Mouse (Mus musculus) embryonic facial prominence, embryonic 15.5 days (tissue): Measurements from ENCODE around the gene Bri3bp. TPM values are rescaled to one million over a fixed set of nuclear protein-coding genes. Genes with fewer than 3 reads are reported as not detected.

Experiments used
- ATAC-seq: fragments of 200-750 bp; cut with Nextera tagmentation; 2 replicates; pipeline ENCODE4 v1.8.0; 2017; ENCODE audit warnings: low read depth, moderate TSS enrichment; ENCODE audit not compliant: insufficient number of reproducible peaks, low FRiP score, low TSS enrichment
- H3K27ac ChIP-seq: fragments of 300-500 bp; sonication (generic); replicated peaks from 2 replicates; pipeline ENCODE4 v1.5.1; 2015; ENCODE audit warnings: mild to moderate bottlenecking, inconsistent platforms
- H3K27me3 ChIP-seq: fragments of 300-500 bp; sonication (generic); 2 replicates; pipeline ENCODE4 v1.6.1; 2015; ENCODE audit warnings: inconsistent platforms
- H3K36me3 ChIP-seq: fragments of 300-500 bp; sonication (generic); 2 replicates; pipeline ENCODE4 v1.6.1; 2015; ENCODE audit warnings: mild to moderate bottlenecking, inconsistent platforms
- H3K4me1 ChIP-seq: fragments of 300-500 bp; sonication (generic); 2 replicates; pipeline ENCODE4 v1.6.1; 2015; ENCODE audit warnings: inconsistent platforms
- H3K4me2 ChIP-seq: fragments of 300-500 bp; sonication (generic); replicated peaks from 2 replicates; pipeline ENCODE4 v1.6.1; 2015; ENCODE audit warnings: mild to moderate bottlenecking, inconsistent platforms
- H3K4me3 ChIP-seq: fragments of 300-500 bp; sonication (generic); replicated peaks from 2 replicates; pipeline ENCODE4 v1.5.1; 2015; ENCODE audit warnings: mild to moderate bottlenecking, inconsistent platforms
- H3K9ac ChIP-seq: fragments of 300-500 bp; sonication (generic); 2 replicates; pipeline ENCODE4 v1.6.1; 2015; ENCODE audit warnings: inconsistent platforms
- H3K9me3 ChIP-seq: fragments of 300-500 bp; sonication (generic); replicated peaks from 2 replicates; pipeline ENCODE4 v1.6.1; 2016; ENCODE audit warnings: inconsistent platforms
- WGBS: fragments of 180-500 bp; shearing (Covaris S2); methylation state at CpG from one replicate; pipeline ENCODE4 v1.1.7; 2015; 5-methylcytosine and 5-hydroxymethylcytosine counted together
- polyA plus RNA-seq: library from polyadenylated mRNA; unstranded; fragments of >200 nt; fragmentation: Nextera tagmentation; extraction: Ambion mirVana; gene quantifications from 2 replicates; pipeline ENCODE4 v1.2.1, GENCODE M21; 2015

The Bri3bp gene
- polyA plus RNA-seq, 1 experiment from 2014 or later, result 37.6 TPM

DNA sequence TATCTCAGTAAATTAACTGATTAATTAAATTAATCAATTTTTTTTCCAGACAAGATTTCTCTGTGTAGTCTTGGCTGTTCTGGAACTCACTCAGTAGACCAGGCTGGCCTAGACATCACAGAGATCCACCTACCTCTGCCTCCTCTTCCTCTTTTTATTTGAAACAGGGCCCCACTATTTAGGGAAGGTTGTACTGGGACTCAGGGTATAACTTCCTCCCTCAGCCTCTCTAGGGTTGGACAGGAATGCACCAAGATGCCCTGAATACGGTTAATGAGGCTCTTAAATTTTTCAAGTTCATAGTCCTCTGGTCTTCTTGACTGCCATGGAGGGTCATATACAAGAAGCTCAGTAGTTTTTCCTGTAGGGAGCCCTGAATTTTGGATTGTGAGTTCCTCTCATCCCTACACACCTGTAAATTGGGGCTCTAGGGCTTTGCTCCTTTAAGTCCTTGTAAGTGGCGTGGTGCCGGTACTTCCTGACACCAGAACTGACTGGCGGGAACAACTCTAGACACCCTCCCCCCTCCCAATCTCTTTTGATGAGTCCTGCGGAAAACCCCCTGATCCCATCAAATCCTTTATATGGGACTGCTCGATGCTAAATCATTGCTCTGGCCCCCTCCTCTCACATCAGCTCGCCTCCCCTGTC lies 660 bp upstream of the Bri3bp start:
- Histone ChIP-seq H3K27ac (peak overlapping the region; percentile 63), H3K4me2 (peak overlapping the region; percentile 82), H3K36me3 (no peaks in the 10 kb centered on the region), H3K9me3 (no peaks in the 10 kb centered on the region), H3K4me3 (peak overlapping the region; percentile 89), H3K27me3 (no peaks in the 10 kb centered on the region), H3K4me1 (peaks cover 15% of the 10 kb centered on the region), H3K9ac (0 out of 2 replicates have a peak overlapping the region, but pooled peaks have one; percentile 80)
- ATAC-seq, result 0 out of 2 replicates have a peak, but pooled peaks have one; percentile 5
- 2% methylated on average over 7 of the region's 7 CpGs for WGBS

DNA sequence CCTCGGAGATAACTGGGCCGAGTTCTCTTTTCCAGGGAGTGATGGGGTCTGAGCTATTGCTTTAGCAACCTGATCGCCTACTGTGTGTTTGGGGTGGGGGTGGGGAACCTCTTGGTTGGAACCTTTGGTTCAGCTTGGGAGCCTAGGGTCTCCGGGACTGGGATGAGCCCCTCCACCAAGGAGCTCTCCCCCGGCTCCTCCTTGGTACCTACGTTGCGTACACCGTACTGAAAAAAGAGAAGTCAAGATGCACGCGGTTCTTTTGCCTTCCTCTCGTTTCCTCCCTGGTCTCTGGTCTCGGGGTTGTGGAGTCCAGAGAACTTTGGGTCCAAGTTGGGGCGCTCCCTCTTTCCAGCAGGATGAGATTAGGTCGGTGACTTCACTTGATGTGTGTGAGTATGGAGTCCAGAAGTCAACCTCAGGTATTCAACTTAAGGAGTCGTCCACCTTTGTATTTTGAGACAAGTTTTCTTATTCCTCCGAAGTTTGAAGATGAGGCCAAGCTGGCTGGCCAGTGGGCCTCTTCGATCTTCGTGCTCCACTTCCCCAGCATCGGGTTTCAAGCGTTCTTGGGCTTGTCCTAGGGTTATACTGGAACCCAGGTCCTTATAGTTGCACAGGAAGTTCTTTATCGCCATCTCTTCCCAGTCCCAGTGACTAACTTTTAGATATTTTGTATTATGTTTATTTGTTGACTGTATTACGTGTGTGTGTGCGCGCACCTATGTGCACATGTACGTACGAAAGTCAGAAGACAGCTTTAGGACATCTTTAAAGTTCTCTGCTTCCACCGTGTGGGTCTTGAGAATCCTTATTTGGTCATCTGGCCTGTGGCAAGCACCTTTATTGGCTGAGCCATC lies 998 bp downstream of the Bri3bp start:
- WGBS, result 20% methylated on average over 27 of the region's 27 CpGs
- H3K4me2 ChIP-seq, result peak overlapping the region; percentile 82
- H3K9me3 ChIP-seq, result no peaks in the 10 kb centered on the region
- peak overlapping the region; percentile 68; the same call in 1 of the 2 replicates for H3K27ac ChIP-seq
- peak overlapping the region; percentile 89 for H3K4me3 ChIP-seq
- H3K9ac ChIP-seq, result peak overlapping the region; percentile 80
- H3K36me3 ChIP-seq, result no peaks in the 10 kb centered on the region
- no peaks in the 10 kb centered on the region for H3K27me3 ChIP-seq
- peak; percentile 1; the same call in 1 of the 2 replicates for ATAC-seq
- H3K4me1 ChIP-seq, result peaks cover 15% of the 10 kb centered on the region

DNA sequence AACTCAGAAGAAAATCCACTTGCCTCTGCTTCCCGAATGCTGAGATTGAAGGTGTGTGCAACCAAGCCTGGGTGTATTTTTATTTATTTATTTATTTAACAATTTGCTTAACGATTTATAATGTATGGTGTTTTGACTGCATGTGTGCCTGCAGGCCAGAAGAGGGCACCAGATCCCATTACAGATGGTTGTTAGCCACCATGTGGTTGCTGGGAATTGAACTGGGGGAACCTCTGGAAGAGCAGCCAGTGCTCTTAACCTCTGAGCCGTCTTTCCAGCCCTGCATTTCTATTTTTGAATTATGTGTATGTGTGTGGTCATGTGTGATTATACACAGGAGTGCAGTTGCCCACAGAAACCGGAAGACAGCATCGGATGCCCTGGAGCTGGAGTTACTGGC lies 2.0 kb downstream of the Bri3bp start:
- Histone ChIP-seq H3K4me2 (no peak overlapping the region), H3K9ac (no peak overlapping the region), H3K4me3 (no peak overlapping the region), H3K36me3 (no peaks in the 10 kb centered on the region), H3K27ac (no peak overlapping the region), H3K27me3 (no peaks in the 10 kb centered on the region), H3K4me1 (peaks cover 15% of the 10 kb centered on the region), H3K9me3 (no peaks in the 10 kb centered on the region)
- WGBS, result 83% methylated on average over 5 of the region's 5 CpGs
- ATAC-seq, result no peak

DNA sequence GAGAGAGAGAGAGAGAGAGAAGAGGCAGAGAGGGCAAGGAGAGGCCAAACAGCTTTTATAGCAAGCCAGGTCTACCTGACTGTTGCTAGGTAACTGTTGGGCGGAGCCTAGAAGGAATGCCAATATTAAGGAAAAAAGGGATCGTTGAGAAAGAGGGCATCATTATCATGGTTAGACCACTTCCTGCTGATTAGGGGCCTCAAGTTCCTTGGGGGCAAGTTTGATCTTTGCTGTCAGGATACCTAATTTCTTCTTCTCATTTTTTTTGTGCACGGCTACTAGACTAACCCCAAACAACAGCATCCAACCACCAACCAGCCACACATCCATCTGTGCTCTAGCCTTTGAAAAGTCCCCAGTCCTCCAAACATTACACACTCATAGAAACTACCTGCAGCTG lies 2.5 kb downstream of the Bri3bp start:
- no peaks in the 10 kb centered on the region for H3K9me3 ChIP-seq

DNA sequence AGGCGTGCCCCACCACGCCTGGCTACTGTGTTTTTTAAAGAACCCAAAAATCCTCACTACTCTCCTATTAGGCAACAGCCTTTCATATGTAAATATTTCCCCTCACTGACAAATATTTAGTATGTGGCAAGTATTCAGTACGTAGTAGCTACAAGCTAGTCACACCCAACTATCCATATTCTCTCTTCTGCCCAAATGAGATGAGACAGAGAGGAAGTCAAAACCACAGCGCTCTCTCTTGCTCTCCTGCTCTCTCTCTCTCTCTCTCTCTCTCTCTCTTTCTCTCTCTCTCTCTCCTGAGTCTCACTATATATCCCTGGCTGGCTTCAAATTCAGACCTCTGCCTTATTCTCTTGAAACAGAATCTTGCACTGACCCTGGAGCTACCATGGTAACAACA lies 3.2 kb downstream of the Bri3bp start:
- 81% methylated on average over 4 of the region's 4 CpGs for WGBS
- H3K4me1 ChIP-seq, result peaks cover 15% of the 10 kb centered on the region
- no peaks in the 10 kb centered on the region for H3K9me3 ChIP-seq
- H3K4me3 ChIP-seq, result no peak overlapping the region
- H3K4me2 ChIP-seq, result no peak overlapping the region
- H3K9ac ChIP-seq, result no peak overlapping the region
- H3K27me3 ChIP-seq, result no peaks in the 10 kb centered on the region
- no peak overlapping the region for H3K27ac ChIP-seq
- ATAC-seq, result no peak
- H3K36me3 ChIP-seq, result no peaks in the 10 kb centered on the region

More for the DNA sequence above, 2.5 kb downstream of the Bri3bp start:
- H3K4me2 ChIP-seq, result no peak overlapping the region
- H3K27ac ChIP-seq, result no peak overlapping the region
- H3K9ac ChIP-seq, result no peak overlapping the region
- no peaks in the 10 kb centered on the region for H3K27me3 ChIP-seq
- H3K36me3 ChIP-seq, result no peaks in the 10 kb centered on the region
- 78% methylated on average over 3 of the region's 3 CpGs for WGBS
- no peak overlapping the region for H3K4me3 ChIP-seq
- peaks cover 15% of the 10 kb centered on the region for H3K4me1 ChIP-seq
- ATAC-seq, result no peak

DNA sequence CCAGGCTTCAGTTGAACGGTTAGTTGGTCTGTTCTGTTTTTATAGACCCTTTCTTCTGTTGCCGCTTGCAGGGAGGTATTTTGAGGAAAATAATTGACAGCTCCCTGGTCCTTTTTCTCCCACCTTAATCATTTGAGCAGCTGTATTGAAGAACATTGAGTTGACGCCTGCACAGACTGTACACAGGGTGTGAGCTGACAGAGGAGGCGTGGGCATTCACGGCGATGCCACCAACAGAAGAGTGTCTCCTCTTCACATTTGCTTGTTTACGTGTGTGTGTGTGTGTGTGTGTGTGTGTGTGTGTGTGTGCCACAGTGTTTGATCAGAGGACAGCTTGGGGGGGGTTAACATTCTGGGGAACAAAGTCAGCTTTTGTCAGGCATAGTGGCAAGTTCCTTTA lies 5.0 kb downstream of the Bri3bp start:
- 80% methylated on average over 7 of the region's 7 CpGs for WGBS
- Histone ChIP-seq H3K27me3 (no peaks in the 10 kb centered on the region), H3K36me3 (no peaks in the 10 kb centered on the region), H3K9ac (no peak overlapping the region), H3K4me1 (peaks cover 10% of the 10 kb centered on the region), H3K27ac (no peak overlapping the region), H3K4me3 (no peak overlapping the region), H3K9me3 (no peaks in the 10 kb centered on the region), H3K4me2 (no peak overlapping the region)
- ATAC-seq, result no peak

DNA sequence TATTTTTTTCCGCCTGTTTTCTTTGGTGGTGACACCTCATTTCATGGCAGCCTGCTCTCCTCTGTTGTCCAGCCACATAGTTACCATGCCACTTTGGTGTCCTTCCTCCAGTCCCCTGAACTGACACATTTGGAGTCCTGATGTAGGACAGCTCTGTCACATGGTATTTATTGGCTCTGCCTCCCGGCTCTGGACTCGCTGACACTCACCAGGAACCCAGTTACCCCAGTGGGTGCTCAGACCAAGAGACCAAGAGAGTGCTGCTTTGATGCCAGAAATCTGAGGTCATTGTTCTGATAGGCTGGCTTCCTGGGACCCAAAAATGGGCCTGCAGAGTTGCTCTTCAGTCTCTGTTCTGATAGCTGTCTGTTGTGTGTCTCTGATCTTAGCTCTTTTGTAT lies 6.7 kb downstream of the Bri3bp start:
- WGBS, result 72% methylated on average over 3 of the region's 3 CpGs
- no peaks in the 10 kb centered on the region for H3K27me3 ChIP-seq
- ATAC-seq, result no peak

DNA sequence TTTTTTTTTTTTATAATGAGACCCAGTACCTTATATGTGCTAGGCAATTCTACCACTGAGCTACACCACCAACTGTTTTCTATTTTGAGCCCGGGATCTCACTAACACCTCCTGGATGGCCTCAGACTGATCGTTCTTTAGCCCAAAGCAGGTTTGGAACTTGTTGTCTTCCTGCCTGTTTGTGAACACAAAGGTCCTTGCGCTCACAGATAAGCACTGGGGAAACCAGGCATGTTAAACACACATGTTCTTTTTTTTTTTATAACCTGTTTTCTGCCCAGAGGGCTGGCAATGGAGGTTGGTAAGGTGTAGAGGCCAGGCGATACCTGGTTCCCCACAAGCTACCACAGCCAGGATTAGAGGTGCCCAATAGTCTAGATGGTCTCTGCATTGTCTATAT lies 7.3 kb downstream of the Bri3bp start:
- 87% methylated on average over 4 of the region's 4 CpGs for WGBS
- H3K27ac ChIP-seq, result no peak overlapping the region
- no peak for ATAC-seq
- H3K4me3 ChIP-seq, result no peak overlapping the region
- no peaks in the 10 kb centered on the region for H3K4me1 ChIP-seq
- peaks cover 3% of the 10 kb centered on the region; the same call in 1 of the 2 replicates for H3K36me3 ChIP-seq
- no peak overlapping the region for H3K9ac ChIP-seq
- H3K4me2 ChIP-seq, result no peak overlapping the region
- no peaks in the 10 kb centered on the region for H3K9me3 ChIP-seq
- no peaks in the 10 kb centered on the region for H3K27me3 ChIP-seq

More for the DNA sequence above, 6.7 kb downstream of the Bri3bp start:
- no peak overlapping the region for H3K4me2 ChIP-seq
- H3K9ac ChIP-seq, result no peak overlapping the region
- H3K4me1 ChIP-seq, result no peaks in the 10 kb centered on the region
- no peaks in the 10 kb centered on the region for H3K9me3 ChIP-seq
- no peaks in the 10 kb centered on the region; the same call in 1 of the 2 replicates for H3K36me3 ChIP-seq
- no peak overlapping the region for H3K27ac ChIP-seq
- H3K4me3 ChIP-seq, result no peak overlapping the region

DNA sequence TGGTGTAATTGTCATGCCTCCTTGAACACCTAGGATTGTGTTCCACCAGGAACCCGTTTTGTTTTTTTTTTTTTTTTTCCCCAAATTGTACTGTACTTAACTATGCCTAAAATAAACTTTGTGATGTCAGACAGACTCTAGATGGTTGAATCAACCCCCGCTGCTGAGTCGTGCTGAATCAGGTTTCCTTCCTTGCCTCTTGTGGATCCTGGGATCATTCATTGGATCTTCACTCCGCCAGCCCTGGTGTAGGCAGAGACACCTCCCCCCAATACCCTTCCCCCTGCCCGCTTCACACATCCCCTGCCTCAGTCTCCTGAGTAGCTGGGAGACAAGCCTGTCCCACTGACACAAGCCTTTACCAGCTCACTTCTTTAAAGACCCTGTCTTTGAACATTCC lies 7.9 kb downstream of the Bri3bp start:
- H3K27me3 ChIP-seq, result no peaks in the 10 kb centered on the region
- WGBS, result 68% methylated on average over 5 of the region's 5 CpGs
- H3K27ac ChIP-seq, result no peak overlapping the region
- no peaks in the 10 kb centered on the region for H3K4me1 ChIP-seq
- peaks cover 5% of the 10 kb centered on the region for H3K36me3 ChIP-seq
- H3K4me2 ChIP-seq, result no peak overlapping the region
- no peaks in the 10 kb centered on the region for H3K9me3 ChIP-seq
- H3K9ac ChIP-seq, result no peak overlapping the region
- no peak overlapping the region for H3K4me3 ChIP-seq
- ATAC-seq, result no peak

DNA sequence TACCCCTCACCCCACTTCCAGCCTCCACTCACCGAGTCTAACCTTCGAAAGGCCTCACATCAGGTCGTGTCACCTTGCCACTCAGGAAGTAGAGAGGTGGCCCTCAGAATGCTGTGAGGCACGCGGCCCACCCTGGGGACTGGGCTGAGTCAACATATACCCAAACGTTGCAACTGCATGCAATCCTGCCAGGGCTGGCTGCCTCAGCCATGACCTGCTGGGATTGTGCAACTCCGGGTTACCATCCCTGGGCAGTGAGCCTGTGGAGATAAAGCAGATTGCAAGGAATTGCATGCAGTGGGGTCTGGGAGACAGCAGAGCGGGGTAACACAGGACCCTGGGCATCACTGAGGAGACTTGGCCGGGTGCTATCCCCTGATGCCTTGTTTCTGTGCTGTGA lies 11.2 kb downstream of the Bri3bp start:
- Histone ChIP-seq H3K4me2 (no peak overlapping the region), H3K9ac (no peak overlapping the region), H3K27me3 (no peaks in the 10 kb centered on the region), H3K9me3 (no peaks in the 10 kb centered on the region), H3K4me1 (no peaks in the 10 kb centered on the region), H3K36me3 (peaks cover 17% of the 10 kb centered on the region), H3K27ac (no peak overlapping the region), H3K4me3 (no peak overlapping the region)
- no peak for ATAC-seq
- 88% methylated on average over 9 of the region's 9 CpGs for WGBS

DNA sequence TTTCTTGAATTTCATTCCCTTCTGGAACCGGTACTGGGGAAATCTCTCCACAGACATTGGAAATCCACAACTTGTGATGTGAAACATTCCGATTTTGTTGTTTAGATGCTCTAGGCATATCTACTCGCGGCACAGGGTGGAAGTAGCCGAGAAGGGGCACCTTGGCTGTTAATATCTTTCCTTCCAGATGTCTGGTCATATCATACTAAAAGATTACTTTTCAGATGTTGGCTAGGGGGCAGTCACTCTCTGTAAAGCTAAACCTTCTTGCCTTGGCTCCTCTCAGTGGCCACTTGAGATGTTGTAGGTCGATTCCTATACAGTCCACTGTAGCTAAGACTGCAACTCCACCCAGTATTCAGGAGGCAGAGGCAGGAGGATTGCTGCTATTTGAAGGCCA lies 14.7 kb downstream of the Bri3bp start:
- no peak overlapping the region for H3K9ac ChIP-seq
- H3K4me1 ChIP-seq, result no peaks in the 10 kb centered on the region
- peaks cover 17% of the 10 kb centered on the region for H3K36me3 ChIP-seq
- H3K4me2 ChIP-seq, result no peak overlapping the region
- H3K9me3 ChIP-seq, result no peaks in the 10 kb centered on the region
- ATAC-seq, result no peak
- H3K4me3 ChIP-seq, result no peak overlapping the region
- H3K27me3 ChIP-seq, result no peaks in the 10 kb centered on the region
- WGBS, result 93% methylated on average over 6 of the region's 6 CpGs
- H3K27ac ChIP-seq, result no peak overlapping the region
